Mouse (Mus musculus) liver, embryonic 13.5 days (tissue): ENCODE measurements around the gene Gabrb1. TPM values are rescaled to one million over a fixed set of nuclear protein-coding genes. Genes with fewer than 3 reads are reported as not detected.

Experiments
- ATAC-seq: fragments of 200-750 bp; cut with Nextera tagmentation; 2 replicates; pipeline ENCODE4 v1.8.0; 2017; ENCODE audit warnings: low read depth, mild to moderate bottlenecking, moderate number of reproducible peaks, moderate library complexity
- DNase-seq: peaks from one replicate; pipeline ENCODE4 v3.0.0; 2022
- H3K27ac ChIP-seq: fragments of 300-500 bp; sonication (generic); 2 replicates; pipeline ENCODE4 v1.5.1; 2015; ENCODE audit warnings: moderate library complexity, mild to moderate bottlenecking, inconsistent platforms
- H3K27me3 ChIP-seq: fragments of 300-500 bp; sonication (generic); 2 replicates; pipeline ENCODE4 v1.6.1; 2015; ENCODE audit warnings: mild to moderate bottlenecking, inconsistent platforms
- H3K36me3 ChIP-seq: fragments of 300-500 bp; sonication (generic); 2 replicates; pipeline ENCODE4 v1.6.1; 2015; ENCODE audit warnings: mild to moderate bottlenecking, inconsistent platforms
- H3K4me1 ChIP-seq: fragments of 300-500 bp; sonication (generic); replicated peaks from 2 replicates; pipeline ENCODE4 v1.6.1; 2015; ENCODE audit warnings: inconsistent platforms
- H3K4me2 ChIP-seq: fragments of 300-500 bp; sonication (generic); 2 replicates; pipeline ENCODE4 v1.6.1; 2015; ENCODE audit warnings: inconsistent platforms, mild to moderate bottlenecking, moderate library complexity
- H3K4me3 ChIP-seq: fragments of 300-500 bp; sonication (generic); replicated peaks from 2 replicates; pipeline ENCODE4 v1.5.1; 2015; ENCODE audit warnings: mild to moderate bottlenecking, inconsistent platforms
- H3K9ac ChIP-seq: fragments of 300-500 bp; sonication (generic); 2 replicates; pipeline ENCODE4 v1.6.1; 2015; ENCODE audit warnings: mild to moderate bottlenecking, inconsistent platforms
- H3K9me3 ChIP-seq: fragments of 300-500 bp; sonication (generic); replicated peaks from 2 replicates; pipeline ENCODE4 v1.6.1; 2016; ENCODE audit warnings: inconsistent platforms
- WGBS: fragments of 180-500 bp; shearing (Covaris S2); methylation state at CpG from one replicate; pipeline ENCODE4 v1.1.7; 2015; ENCODE audit not compliant: insufficient replicate concordance; 5-methylcytosine and 5-hydroxymethylcytosine counted together
- polyA plus RNA-seq: library from polyadenylated mRNA; unstranded; fragments of >200 nt; fragmentation: Nextera tagmentation; extraction: Ambion mirVana; gene quantifications from 2 replicates; pipeline ENCODE4 v1.2.1, GENCODE M21; 2015

Gabrb1 gene
- polyA plus RNA-seq, 1 experiment from 2014 or later: 0.05 TPM

GRCm38 (mm10) chr5:72191154-72191553, 533.2 kb downstream of the Gabrb1 start:
- 72% methylated on average over 7 of the region's 7 CpGs for WGBS
- Histone ChIP-seq H3K4me2 (no peak overlapping the region), H3K27me3 (no peaks in the 10 kb centered on the region), H3K4me1 (peaks cover 5% of the 10 kb centered on the region), H3K9ac (no peak overlapping the region), H3K4me3 (no peak overlapping the region), H3K9me3 (no peaks in the 10 kb centered on the region), H3K36me3 (no peaks in the 10 kb centered on the region), H3K27ac (no peak overlapping the region)
- no peak for DNase-seq
- ATAC-seq: no peak

DNA sequence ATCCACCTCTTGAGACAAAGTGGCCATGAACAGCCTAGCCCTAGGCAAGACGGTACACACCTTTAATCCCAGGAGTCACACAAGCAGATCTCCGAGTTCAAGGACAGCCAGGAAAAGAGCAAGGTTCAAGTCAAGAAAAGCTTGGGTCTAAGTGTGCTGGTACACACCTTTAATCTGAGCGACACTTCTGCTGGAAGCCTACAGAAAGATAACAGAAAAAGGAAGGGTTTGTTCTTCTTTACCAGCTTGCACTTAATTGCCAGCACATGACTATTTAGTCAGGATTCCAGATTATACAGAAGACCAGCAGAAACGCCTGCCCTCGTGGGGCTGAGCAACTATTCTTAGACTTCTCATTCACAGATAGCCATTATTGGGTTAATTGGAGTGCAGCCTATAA, 534.0 kb downstream of the Gabrb1 start:
- no peak overlapping the region for H3K4me3 ChIP-seq
- 70% methylated on average over 5 of the region's 5 CpGs for WGBS
- H3K4me1 ChIP-seq: no peaks in the 10 kb centered on the region
- H3K27me3 ChIP-seq: no peaks in the 10 kb centered on the region
- no peaks in the 10 kb centered on the region for H3K36me3 ChIP-seq
- no peak overlapping the region for H3K4me2 ChIP-seq
- DNase-seq: no peak
- ATAC-seq: no peak
- H3K27ac ChIP-seq: no peak overlapping the region
- H3K9ac ChIP-seq: no peak overlapping the region
- no peaks in the 10 kb centered on the region for H3K9me3 ChIP-seq

- 60% methylated on average over 1 of the region's 1 CpGs for WGBS
- Histone ChIP-seq H3K27ac (no peak overlapping the region), H3K27me3 (no peaks in the 10 kb centered on the region), H3K9me3 (no peaks in the 10 kb centered on the region), H3K4me1 (no peaks in the 10 kb centered on the region), H3K36me3 (no peaks in the 10 kb centered on the region), H3K9ac (no peak overlapping the region), H3K4me2 (no peak overlapping the region), H3K4me3 (no peak overlapping the region)
- DNase-seq (no peak), ATAC-seq (no peak)
Measured at GRCm38 (mm10) chr5:72195442-72195841, 537.5 kb downstream of the Gabrb1 start.

Other genes with a start within 250 kb of the Gabrb1 start
- not detected in 2 replicates for gene Cox7b2, start 109.9 kb upstream of the Gabrb1 start, polyA plus RNA-seq
- gene Gabra4, start 195 bp downstream of the Gabrb1 start, polyA plus RNA-seq: 0.20 and 0.23 TPM in 2 replicates